Mouse (Mus musculus): ENCODE measurements around the gene Tmprss15. TPM values are rescaled to one million over a fixed set of nuclear protein-coding genes. Genes with fewer than 3 reads are reported as not detected.

Gene Tmprss15
- polyA plus RNA-seq, 1 experiment from 2014 or later: not detected

DNA sequence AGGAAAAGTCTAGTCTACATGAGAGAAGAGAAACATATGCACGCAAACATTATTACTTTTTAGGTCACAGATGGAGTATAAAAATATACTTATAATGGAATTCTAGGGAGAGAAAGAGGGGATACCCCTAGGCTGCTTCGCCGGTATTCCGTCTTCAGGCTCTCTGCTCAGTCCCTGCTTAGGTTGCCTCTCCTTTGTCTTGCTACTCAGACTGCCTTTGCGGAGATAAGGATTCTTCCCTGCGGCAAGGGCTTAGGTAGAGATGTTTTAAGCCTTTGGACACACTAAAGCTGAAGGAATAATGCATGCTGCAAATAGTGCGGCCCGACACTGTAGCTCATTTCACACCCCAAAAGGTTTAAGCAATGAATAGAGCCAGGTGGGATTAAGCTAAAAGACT, 114.5 kb downstream of the Tmprss15 start:
- Histone ChIP-seq H3K27ac (no peak overlapping the region), H3K9ac (replicated peaks) (no peak overlapping the region), H3K9me3 (no peaks in the 10 kb centered on the region), H3K27me3 (no peaks in the 10 kb centered on the region), H3K4me2 (no peak overlapping the region), H3K4me1 (replicated peaks) (no peaks in the 10 kb centered on the region), H3K4me3 (replicated peaks) (no peak overlapping the region), H3K36me3 (no peaks in the 10 kb centered on the region)
- no peak for ATAC-seq (ENCODE audit: insufficient number of reproducible peaks, insufficient read depth, low FRiP score, low TSS enrichment, low read depth)
- 82% methylated on average over 8 of the region's 8 CpGs for WGBS

DNA sequence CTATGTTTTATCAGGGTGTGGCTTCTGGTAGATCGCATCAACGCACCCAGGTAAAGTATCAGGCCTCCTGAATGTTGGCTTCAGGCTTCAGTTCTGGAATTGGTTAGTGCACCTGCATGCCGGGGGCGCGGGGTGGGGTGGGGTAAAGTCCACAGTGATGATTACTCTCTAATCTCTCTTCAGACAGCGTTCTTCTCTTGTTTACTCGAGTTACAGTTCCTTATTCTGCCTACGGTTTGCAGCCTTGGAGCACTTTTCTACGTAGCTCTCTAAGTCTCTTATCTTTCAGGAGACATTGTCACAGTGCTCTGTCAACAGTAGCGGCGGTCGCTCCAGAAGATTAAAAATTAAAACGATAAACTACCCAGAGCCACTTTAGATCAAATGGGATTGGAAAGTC, 116.8 kb downstream of the Tmprss15 start:
- no peaks in the 10 kb centered on the region for H3K9me3 ChIP-seq
- no peak overlapping the region for H3K4me3 ChIP-seq (replicated peaks)
- 89% methylated on average over 13 of the region's 13 CpGs for WGBS

DNA sequence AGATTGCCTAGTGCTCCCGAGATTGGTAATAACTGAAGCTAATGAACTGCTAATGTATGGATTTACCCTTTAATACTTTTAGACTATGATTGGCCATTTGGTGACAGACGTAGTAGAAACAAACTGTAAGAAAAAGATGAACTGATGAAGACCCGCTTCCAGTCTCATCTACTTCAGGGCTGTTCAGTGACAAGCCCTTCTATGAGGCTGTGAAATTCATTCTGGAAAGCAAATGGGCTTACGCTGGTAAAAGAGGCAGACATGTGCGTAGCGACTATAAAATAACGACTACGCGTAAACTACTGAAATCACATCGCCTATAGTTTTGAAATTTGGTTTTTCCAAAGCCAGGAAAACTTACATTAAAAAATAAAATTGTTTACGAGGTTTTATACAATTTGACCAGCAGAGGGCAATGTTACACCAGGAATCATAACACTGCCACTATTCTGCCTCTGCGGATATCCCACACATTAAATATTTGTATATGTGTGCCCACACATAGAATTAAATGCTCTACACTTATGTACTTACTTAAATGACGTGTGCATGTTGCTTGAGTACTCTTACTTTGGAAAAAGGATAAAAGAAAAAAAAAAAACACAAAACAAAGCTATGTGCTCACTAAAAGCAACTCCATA, 121.7 kb downstream of the Tmprss15 start:
- H3K4me2 ChIP-seq: no peak overlapping the region
- no peaks in the 10 kb centered on the region for H3K36me3 ChIP-seq
- H3K27ac ChIP-seq: no peak overlapping the region
- H3K9me3 ChIP-seq: no peaks in the 10 kb centered on the region
- no peaks in the 10 kb centered on the region for H3K4me1 ChIP-seq (replicated peaks)
- 33% methylated on average over 13 of the region's 13 CpGs for WGBS
- no peak overlapping the region for H3K9ac ChIP-seq (replicated peaks)
- ATAC-seq (ENCODE audit: insufficient number of reproducible peaks, insufficient read depth, low FRiP score, low TSS enrichment, low read depth): no peak
- H3K4me3 ChIP-seq (replicated peaks): no peak overlapping the region
- H3K27me3 ChIP-seq: no peaks in the 10 kb centered on the region

More for the DNA sequence above, 116.8 kb downstream of the Tmprss15 start:
- H3K9ac ChIP-seq (replicated peaks): no peak overlapping the region
- no peaks in the 10 kb centered on the region for H3K4me1 ChIP-seq (replicated peaks)
- no peaks in the 10 kb centered on the region for H3K27me3 ChIP-seq
- no peak overlapping the region for H3K4me2 ChIP-seq
- no peak for ATAC-seq (ENCODE audit: insufficient number of reproducible peaks, insufficient read depth, low FRiP score, low TSS enrichment, low read depth)
- H3K27ac ChIP-seq: no peak overlapping the region
- H3K36me3 ChIP-seq: no peaks in the 10 kb centered on the region

DNA sequence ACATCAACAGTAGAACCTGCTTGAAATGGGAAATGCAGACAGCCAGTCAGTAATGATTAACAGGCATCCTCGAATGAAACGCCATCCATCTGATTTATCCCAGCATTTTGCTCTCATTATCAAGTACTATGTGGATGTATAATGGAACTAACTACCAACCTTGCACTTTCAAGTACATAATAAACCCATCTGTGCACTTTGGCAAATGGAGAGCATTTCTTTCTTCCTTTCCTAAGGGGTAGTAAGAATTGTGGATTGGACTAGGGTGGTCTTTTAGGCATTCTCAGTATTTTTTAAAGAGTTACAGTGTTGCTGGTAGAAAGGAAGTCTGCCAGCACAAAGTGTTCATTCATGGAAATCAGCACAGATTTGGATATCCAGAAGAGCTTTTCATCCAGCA, 133.5 kb downstream of the Tmprss15 start:
- no peaks in the 10 kb centered on the region for H3K36me3 ChIP-seq
- H3K27me3 ChIP-seq: no peaks in the 10 kb centered on the region
- H3K27ac ChIP-seq: no peak overlapping the region
- no peaks in the 10 kb centered on the region for H3K4me1 ChIP-seq (replicated peaks)
- WGBS: 64% methylated on average over 2 of the region's 2 CpGs
- H3K4me2 ChIP-seq: no peak overlapping the region
- no peak for ATAC-seq (ENCODE audit: insufficient number of reproducible peaks, insufficient read depth, low FRiP score, low TSS enrichment, low read depth)
- H3K4me3 ChIP-seq (replicated peaks): no peak overlapping the region
- H3K9ac ChIP-seq (replicated peaks): no peak overlapping the region
- no peaks in the 10 kb centered on the region for H3K9me3 ChIP-seq

DNA sequence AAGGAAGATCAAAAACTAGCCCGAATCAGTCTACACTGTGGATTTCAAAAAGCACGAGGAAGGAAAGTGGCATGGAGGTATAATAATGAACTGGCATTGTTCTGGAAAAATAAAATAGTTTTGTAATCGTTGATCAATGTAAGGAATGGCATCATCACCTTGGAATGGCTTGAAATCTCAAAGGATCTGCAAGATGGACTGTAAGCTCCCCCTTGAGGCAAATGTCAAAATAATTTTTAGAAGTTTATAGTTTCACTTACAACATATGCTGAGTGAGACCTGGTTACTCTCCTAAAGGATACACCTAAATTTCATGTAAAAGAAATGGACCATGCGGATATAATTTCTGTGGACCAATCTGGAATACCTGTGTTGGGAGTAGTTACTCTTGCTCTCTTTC, 140.5 kb downstream of the Tmprss15 start:
- H3K4me3 ChIP-seq (replicated peaks): no peak overlapping the region
- H3K27me3 ChIP-seq: no peaks in the 10 kb centered on the region
- H3K36me3 ChIP-seq: no peaks in the 10 kb centered on the region
- no peak overlapping the region for H3K27ac ChIP-seq
- no peaks in the 10 kb centered on the region for H3K4me1 ChIP-seq (replicated peaks)
- WGBS: 80% methylated on average over 4 of the region's 4 CpGs
- H3K9ac ChIP-seq (replicated peaks): no peak overlapping the region
- no peak overlapping the region for H3K4me2 ChIP-seq
- ATAC-seq (ENCODE audit: insufficient number of reproducible peaks, insufficient read depth, low FRiP score, low TSS enrichment, low read depth): no peak
- H3K9me3 ChIP-seq: no peaks in the 10 kb centered on the region

DNA sequence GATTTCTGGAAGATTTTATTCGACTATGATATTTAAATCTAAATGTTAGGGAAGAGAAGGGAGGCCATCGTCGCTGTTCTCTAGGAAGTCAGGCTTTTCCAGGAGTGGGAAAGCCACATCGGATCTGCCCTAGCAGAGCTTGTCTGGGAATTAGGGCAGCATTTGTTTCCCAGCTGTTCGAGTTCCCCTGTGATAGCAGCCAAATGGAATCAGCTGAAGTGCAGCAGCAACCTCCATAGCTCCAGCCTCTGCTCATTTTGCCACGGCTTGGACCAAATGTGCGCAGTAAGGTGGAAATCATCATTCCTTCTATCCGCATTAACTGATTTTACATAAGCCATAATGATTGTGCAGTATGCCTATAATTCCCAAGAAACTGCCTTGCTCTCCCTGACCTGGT, 153.1 kb downstream of the Tmprss15 start:
- 58% methylated on average over 8 of the region's 8 CpGs for WGBS
- no peak for ATAC-seq (ENCODE audit: insufficient number of reproducible peaks, insufficient read depth, low FRiP score, low TSS enrichment, low read depth)
- no peaks in the 10 kb centered on the region for H3K27me3 ChIP-seq
- no peak overlapping the region for H3K4me3 ChIP-seq (replicated peaks)
- no peak overlapping the region for H3K9ac ChIP-seq (replicated peaks)
- H3K27ac ChIP-seq: no peak overlapping the region
- H3K9me3 ChIP-seq: peaks cover 6% of the 10 kb centered on the region; the same call in 1 of the 2 replicates
- no peak overlapping the region for H3K4me2 ChIP-seq
- no peaks in the 10 kb centered on the region for H3K4me1 ChIP-seq (replicated peaks)
- no peaks in the 10 kb centered on the region for H3K36me3 ChIP-seq

DNA sequence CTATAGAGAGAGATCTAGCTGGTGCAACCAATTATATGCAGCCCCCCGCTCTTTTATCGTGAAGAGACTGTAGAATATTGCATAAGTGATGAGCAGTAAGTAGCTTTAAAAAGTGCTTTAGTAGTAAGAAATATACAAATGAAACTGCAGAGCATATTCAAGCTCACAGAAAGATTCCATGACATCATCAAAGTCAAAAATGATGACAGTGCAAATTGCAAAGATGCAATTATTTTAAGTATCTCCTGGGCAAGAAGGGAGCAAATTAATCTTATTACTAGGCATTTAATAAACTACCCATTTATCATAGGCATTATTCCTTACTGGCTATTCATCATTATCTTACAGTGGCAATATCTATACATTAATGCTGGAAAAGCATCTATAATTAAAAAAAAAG, 156.6 kb downstream of the Tmprss15 start:
- 95% methylated on average over 2 of the region's 2 CpGs for WGBS
- no peak for ATAC-seq (ENCODE audit: insufficient number of reproducible peaks, insufficient read depth, low FRiP score, low TSS enrichment, low read depth)
- no peak overlapping the region for H3K27ac ChIP-seq
- peaks cover 18% of the 10 kb centered on the region for H3K27me3 ChIP-seq
- H3K4me1 ChIP-seq (replicated peaks): peaks cover 9% of the 10 kb centered on the region; the same call in 1 of the 2 replicates
- H3K9me3 ChIP-seq: no peaks in the 10 kb centered on the region
- H3K4me3 ChIP-seq (replicated peaks): no peak overlapping the region
- no peak overlapping the region for H3K9ac ChIP-seq (replicated peaks)
- no peak overlapping the region for H3K4me2 ChIP-seq
- H3K36me3 ChIP-seq: no peaks in the 10 kb centered on the region

DNA sequence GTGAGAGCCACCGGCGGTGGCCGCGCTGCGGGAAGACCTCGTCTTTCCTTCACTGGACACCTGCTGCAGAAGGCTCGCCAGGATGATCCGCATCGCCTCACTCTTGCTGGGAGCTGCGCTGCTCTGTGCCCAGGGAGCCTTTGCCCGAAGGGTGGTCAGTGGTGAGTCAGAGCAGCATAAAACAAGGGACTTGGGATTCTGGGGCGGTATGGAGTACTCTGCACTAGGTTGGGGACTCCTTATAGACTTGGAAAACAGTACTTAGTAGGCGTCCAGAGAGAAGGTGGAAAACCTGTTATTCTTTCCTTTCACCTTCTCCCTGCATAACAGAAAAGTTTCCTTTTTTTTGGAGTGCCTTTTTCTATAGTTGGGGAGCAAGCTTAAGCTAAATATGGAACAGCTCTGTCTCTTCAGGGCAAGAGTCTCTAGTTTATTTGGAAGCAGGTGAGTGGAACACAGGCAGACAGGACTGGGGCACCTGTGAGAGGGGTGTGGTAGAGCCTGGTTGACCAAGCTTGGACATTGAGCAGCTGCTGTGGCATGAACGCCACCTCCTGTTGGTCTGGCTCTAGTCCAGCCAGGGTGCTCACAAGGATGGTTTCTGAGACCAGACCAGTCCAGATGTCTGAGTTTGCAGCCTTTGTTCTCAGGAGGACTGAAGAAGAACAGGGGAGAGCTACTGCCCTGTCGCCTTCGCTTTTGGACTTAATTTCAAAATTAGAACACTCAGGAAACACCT, 159.4 kb downstream of the Tmprss15 start:
- Histone ChIP-seq H3K27ac (no peak overlapping the region), H3K4me2 (peak overlapping the region; percentile 90), H3K4me3 (replicated peaks) (peak overlapping the region; percentile 48), H3K9me3 (no peaks in the 10 kb centered on the region), H3K4me1 (replicated peaks) (peaks cover 9% of the 10 kb centered on the region; the same call in 1 of the 2 replicates), H3K36me3 (no peaks in the 10 kb centered on the region), H3K27me3 (peaks cover 18% of the 10 kb centered on the region), H3K9ac (replicated peaks) (peak overlapping the region; percentile 47)
- 11% methylated on average over 16 of the region's 16 CpGs for WGBS
- no peak for ATAC-seq (ENCODE audit: insufficient number of reproducible peaks, insufficient read depth, low FRiP score, low TSS enrichment, low read depth)

DNA sequence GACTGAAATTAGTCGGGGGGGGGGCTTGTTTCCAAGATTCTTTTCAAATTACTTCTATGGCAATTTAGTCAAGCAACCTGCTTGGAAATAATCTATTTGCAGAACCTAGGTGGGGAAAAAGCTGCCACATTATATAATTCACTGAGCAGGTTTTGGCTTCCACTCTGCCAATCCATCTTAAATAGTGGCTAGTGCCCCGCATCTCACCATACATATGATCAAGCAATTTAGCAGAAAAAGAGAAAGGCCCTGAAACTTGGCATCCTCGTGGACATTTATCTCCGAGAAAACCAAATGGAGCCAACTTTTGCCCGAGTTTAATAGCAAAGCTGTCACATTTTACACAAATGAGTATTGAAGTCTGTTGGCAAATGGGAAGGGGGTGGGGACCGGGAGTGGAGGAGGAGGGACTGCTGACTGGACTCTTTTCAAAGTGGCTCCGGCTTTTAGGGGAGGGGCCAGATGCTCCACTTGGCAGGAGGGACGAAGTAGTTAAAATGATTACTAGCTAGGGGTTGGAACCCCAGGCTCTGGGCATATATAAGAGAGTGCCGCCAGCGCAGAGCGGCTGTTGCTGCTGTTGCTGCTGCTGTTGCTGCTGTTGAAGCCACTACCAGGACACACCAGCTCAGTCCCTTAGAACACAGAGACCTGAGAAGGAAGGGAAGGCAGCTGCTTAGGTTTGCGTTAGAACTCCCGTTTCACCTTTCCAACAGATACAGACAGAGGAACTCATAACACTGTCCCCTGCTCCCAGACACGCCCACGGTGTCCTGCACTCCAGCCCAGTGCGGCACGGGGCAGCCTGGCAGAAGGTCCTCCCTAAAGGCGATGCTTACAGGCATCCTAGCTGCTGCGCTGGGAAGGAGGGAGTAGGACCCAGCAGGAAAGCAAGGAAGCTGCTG, 160.3 kb downstream of the Tmprss15 start, which contains the start of gene Chodl:
TSS of gene Chodl (plus strand) at position 567 of the 905 bp plus-strand sequence.
- H3K4me1 ChIP-seq (replicated peaks): peaks cover 9% of the 10 kb centered on the region; the same call in 1 of the 2 replicates
- no peak within 1 kb of the TSS for H3K27ac ChIP-seq
- H3K9ac ChIP-seq (replicated peaks): peak within 1 kb of the TSS; percentile 47
- no peaks in the 10 kb centered on the region for H3K9me3 ChIP-seq
- H3K27me3 ChIP-seq: peaks cover 18% of the 10 kb centered on the region
- peak within 1 kb of the TSS; percentile 90 for H3K4me2 ChIP-seq
- H3K36me3 ChIP-seq: no peaks in the 10 kb centered on the region
- peak within 1 kb of the TSS; percentile 48 for H3K4me3 ChIP-seq (replicated peaks)
- 11% methylated on average over 19 of the region's 19 CpGs for WGBS
- peak; percentile 81 for ATAC-seq (ENCODE audit: insufficient number of reproducible peaks, insufficient read depth, low FRiP score, low TSS enrichment, low read depth)

DNA sequence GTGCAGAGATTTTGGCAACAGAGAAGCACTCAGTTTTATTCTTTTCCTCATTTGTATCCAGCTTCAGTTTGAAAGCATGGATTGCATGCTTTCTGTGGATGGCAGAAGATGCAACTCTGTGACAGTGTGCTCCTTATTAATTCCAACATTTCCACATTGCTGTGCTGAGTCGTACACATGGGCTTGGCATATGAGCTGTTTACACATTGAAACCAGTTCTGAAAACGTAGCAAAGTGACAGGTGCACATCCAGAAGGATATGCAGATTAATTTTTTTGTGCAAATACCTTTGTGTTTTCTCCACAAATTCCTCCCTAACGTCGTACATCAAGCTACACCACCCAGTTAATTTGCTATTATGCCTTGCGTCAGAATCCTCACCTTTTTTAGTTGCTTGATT, 168.3 kb downstream of the Tmprss15 start:
- H3K4me3 ChIP-seq (replicated peaks): no peak overlapping the region

More for the DNA sequence above, 168.3 kb downstream of the Tmprss15 start:
- H3K27me3 ChIP-seq: no peaks in the 10 kb centered on the region
- ATAC-seq (ENCODE audit: insufficient number of reproducible peaks, insufficient read depth, low FRiP score, low TSS enrichment, low read depth): no peak
- no peaks in the 10 kb centered on the region for H3K9me3 ChIP-seq
- no peak overlapping the region for H3K4me2 ChIP-seq
- 78% methylated on average over 5 of the region's 5 CpGs for WGBS
- no peak overlapping the region for H3K9ac ChIP-seq (replicated peaks)
- no peak overlapping the region for H3K27ac ChIP-seq
- no peaks in the 10 kb centered on the region for H3K4me1 ChIP-seq (replicated peaks)
- no peaks in the 10 kb centered on the region for H3K36me3 ChIP-seq
